Mouse (Mus musculus): ENCODE measurements around the gene Nabp1. TPM values are rescaled to one million over a fixed set of nuclear protein-coding genes. Genes with fewer than 3 reads are reported as not detected.
A peak's percentile ranks its signal among the peaks of the same experiment; 100 is the strongest.
"Not testable (repeated sequence)": the region's sequence is repeated elsewhere in the genome, so short reads cannot be mapped to it uniquely, and the experiment has no call there.

The Nabp1 gene
- polyA plus RNA-seq, 1 experiment from 2014 or later: 12.8 TPM

GRCm38 (mm10) chr1:51457249-51457648 is 21.0 kb downstream of the Nabp1 start:
- Histone ChIP-seq H3K27me3 (ENCODE audit: control insufficient read depth, insufficient read depth, low read length) (no peaks in the 10 kb centered on the region), H3K4me1 (replicated peaks; ENCODE audit: control insufficient read depth, insufficient read depth) (no peaks in the 10 kb centered on the region), H3K4me3 (ENCODE audit: low read depth, low read length) (no peak overlapping the region), H3K4me2 (replicated peaks; ENCODE audit: low read depth) (no peak overlapping the region), H3K36me3 (ENCODE audit: control insufficient read depth, insufficient read depth, low read length) (no peaks in the 10 kb centered on the region), H3K27ac (replicated peaks) (no peak overlapping the region), H3K9ac (ENCODE audit: low read length) (no peak overlapping the region), H3K9me3 (ENCODE audit: control insufficient read depth, low read length) (no peaks in the 10 kb centered on the region)
- no peak for TF ChIP-seq CTCF (IDR thresholded peaks at IDR 0.05; ENCODE audit: low read depth)
- no peak for TF ChIP-seq EP300 (optimal IDR thresholded peaks at IDR 0.05)
- DNase-seq (ENCODE audit: low spot score) (no peak), ATAC-seq (ENCODE audit: low FRiP score, low TSS enrichment) (peak; percentile 42; the same call in 1 of the 2 replicates)
- 44% methylated on average over 3 of the region's 3 CpGs for WGBS

DNA sequence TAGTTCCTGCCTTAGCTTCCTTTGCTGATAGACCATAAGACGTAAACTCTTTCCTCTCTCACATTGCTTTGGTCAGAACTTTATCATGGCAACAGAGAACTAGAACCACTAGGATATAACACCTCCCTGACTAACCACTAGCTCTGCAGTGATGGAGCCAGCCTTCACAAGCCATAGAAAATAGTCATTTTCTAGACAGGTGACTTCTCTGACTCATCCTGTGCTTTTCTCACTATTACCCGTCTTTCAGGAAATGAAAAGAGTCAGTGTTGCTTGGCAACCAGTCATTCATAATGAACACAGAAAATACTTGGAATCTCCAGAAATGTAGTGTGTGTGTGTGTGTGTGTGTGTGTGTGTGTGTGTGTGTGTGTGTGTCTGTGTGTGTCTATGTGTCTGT is 29.4 kb downstream of the Nabp1 start:
- Histone ChIP-seq H3K4me2 (replicated peaks; ENCODE audit: low read depth) (no peak overlapping the region), H3K27ac (replicated peaks) (no peak overlapping the region), H3K9ac (ENCODE audit: low read length) (no peak overlapping the region), H3K27me3 (ENCODE audit: control insufficient read depth, insufficient read depth, low read length) (no peaks in the 10 kb centered on the region), H3K36me3 (ENCODE audit: control insufficient read depth, insufficient read depth, low read length) (no peaks in the 10 kb centered on the region), H3K4me3 (ENCODE audit: low read depth, low read length) (no peak overlapping the region), H3K9me3 (ENCODE audit: control insufficient read depth, low read length) (no peaks in the 10 kb centered on the region), H3K4me1 (replicated peaks; ENCODE audit: control insufficient read depth, insufficient read depth) (no peaks in the 10 kb centered on the region)
- WGBS: 52% methylated on average over 2 of the region's 2 CpGs
- no peak for ATAC-seq (ENCODE audit: low FRiP score, low TSS enrichment)
- no peak for TF ChIP-seq EP300 (optimal IDR thresholded peaks at IDR 0.05)
- TF ChIP-seq CTCF (IDR thresholded peaks at IDR 0.05; ENCODE audit: low read depth): no peak
- DNase-seq (ENCODE audit: low spot score): no peak

GRCm38 (mm10) chr1:51445854-51446460 is 32.3 kb downstream of the Nabp1 start:
- WGBS: 39% methylated on average over 9 of the region's 9 CpGs
- Histone ChIP-seq H3K4me1 (replicated peaks; ENCODE audit: control insufficient read depth, insufficient read depth) (no peaks in the 10 kb centered on the region), H3K9ac (ENCODE audit: low read length) (no peak overlapping the region), H3K27me3 (ENCODE audit: control insufficient read depth, insufficient read depth, low read length) (no peaks in the 10 kb centered on the region), H3K27ac (replicated peaks) (no peak overlapping the region), H3K4me3 (ENCODE audit: low read depth, low read length) (no peak overlapping the region), H3K9me3 (ENCODE audit: control insufficient read depth, low read length) (no peaks in the 10 kb centered on the region), H3K4me2 (replicated peaks; ENCODE audit: low read depth) (no peak overlapping the region), H3K36me3 (ENCODE audit: control insufficient read depth, insufficient read depth, low read length) (no peaks in the 10 kb centered on the region)
- TF ChIP-seq CTCF (IDR thresholded peaks at IDR 0.05; ENCODE audit: low read depth) (peak; percentile 31), EP300 (optimal IDR thresholded peaks at IDR 0.05) (no peak)
- no peak for DNase-seq (ENCODE audit: low spot score)
- ATAC-seq (ENCODE audit: low FRiP score, low TSS enrichment): no peak

DNA sequence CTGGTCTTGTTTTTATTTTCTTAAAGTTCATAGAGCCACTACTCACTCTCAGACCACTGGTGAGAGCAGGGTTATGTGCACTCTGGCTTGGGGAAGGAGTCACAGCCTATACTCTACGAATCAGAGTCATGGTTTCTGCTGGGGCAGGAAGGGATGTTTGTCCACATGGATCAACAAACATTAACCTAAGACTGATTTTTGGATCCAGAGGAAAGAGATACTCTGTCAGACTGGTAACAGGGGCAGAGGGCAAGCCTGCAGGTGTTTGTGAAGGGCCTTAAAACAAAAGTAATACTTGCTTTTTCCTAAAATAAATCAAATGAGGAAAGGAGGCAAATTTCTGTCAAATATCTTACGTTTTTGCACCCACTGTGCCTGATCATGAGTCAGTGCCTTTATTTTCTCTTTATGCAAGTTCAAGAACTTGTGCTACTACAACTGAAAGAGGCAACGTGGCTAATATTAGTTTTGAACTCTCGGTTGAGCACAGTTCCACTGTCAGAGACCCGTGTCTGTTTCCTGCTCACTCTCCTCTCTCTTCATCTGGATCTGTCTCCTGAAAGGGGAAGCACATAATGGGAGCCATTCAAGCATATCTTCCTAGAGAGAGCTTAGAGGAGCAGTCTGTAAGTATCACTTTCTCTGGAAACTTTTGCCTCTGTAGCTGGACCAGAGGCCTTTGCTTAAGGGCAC is 32.9 kb downstream of the Nabp1 start:
- Histone ChIP-seq H3K27ac (replicated peaks) (no peak overlapping the region), H3K36me3 (ENCODE audit: control insufficient read depth, insufficient read depth, low read length) (no peaks in the 10 kb centered on the region), H3K4me3 (ENCODE audit: low read depth, low read length) (no peak overlapping the region), H3K27me3 (ENCODE audit: control insufficient read depth, insufficient read depth, low read length) (no peaks in the 10 kb centered on the region), H3K4me2 (replicated peaks; ENCODE audit: low read depth) (no peak overlapping the region), H3K9me3 (ENCODE audit: control insufficient read depth, low read length) (no peaks in the 10 kb centered on the region), H3K4me1 (replicated peaks; ENCODE audit: control insufficient read depth, insufficient read depth) (no peaks in the 10 kb centered on the region), H3K9ac (ENCODE audit: low read length) (no peak overlapping the region)
- TF ChIP-seq CTCF (IDR thresholded peaks at IDR 0.05; ENCODE audit: low read depth) (no peak), EP300 (optimal IDR thresholded peaks at IDR 0.05) (no peak)
- ATAC-seq (ENCODE audit: low FRiP score, low TSS enrichment) (no peak), DNase-seq (ENCODE audit: low spot score) (no peak)
- 76% methylated on average over 5 of the region's 5 CpGs for WGBS

- 26% methylated on average over 1 of the region's 1 CpGs for WGBS
- Histone ChIP-seq H3K27me3 (ENCODE audit: control insufficient read depth, insufficient read depth, low read length) (no peaks in the 10 kb centered on the region), H3K4me1 (replicated peaks; ENCODE audit: control insufficient read depth, insufficient read depth) (no peaks in the 10 kb centered on the region), H3K4me2 (replicated peaks; ENCODE audit: low read depth) (no peak overlapping the region), H3K36me3 (ENCODE audit: control insufficient read depth, insufficient read depth, low read length) (no peaks in the 10 kb centered on the region), H3K4me3 (ENCODE audit: low read depth, low read length) (no peak overlapping the region), H3K9me3 (ENCODE audit: control insufficient read depth, low read length) (no peaks in the 10 kb centered on the region), H3K9ac (ENCODE audit: low read length) (no peak overlapping the region), H3K27ac (replicated peaks) (no peak overlapping the region)
- no peak for ATAC-seq (ENCODE audit: low FRiP score, low TSS enrichment)
- no peak for DNase-seq (ENCODE audit: low spot score)
- TF ChIP-seq EP300 (optimal IDR thresholded peaks at IDR 0.05) (no peak), CTCF (IDR thresholded peaks at IDR 0.05; ENCODE audit: low read depth) (no peak)
These were observed 48.5 kb downstream of the Nabp1 start for GRCm38 (mm10) chr1:51429775-51430174.

GRCm38 (mm10) chr1:51426298-51426697 is 51.9 kb downstream of the Nabp1 start:
- 97% methylated on average over 9 of the region's 9 CpGs for WGBS
- H3K4me2 ChIP-seq (replicated peaks; ENCODE audit: low read depth): no peak overlapping the region
- H3K27me3 ChIP-seq (ENCODE audit: control insufficient read depth, insufficient read depth, low read length): no peaks in the 10 kb centered on the region
- no peak overlapping the region for H3K4me3 ChIP-seq (ENCODE audit: low read depth, low read length)
- no peak overlapping the region for H3K27ac ChIP-seq (replicated peaks)
- no peaks in the 10 kb centered on the region for H3K4me1 ChIP-seq (replicated peaks; ENCODE audit: control insufficient read depth, insufficient read depth)
- no peaks in the 10 kb centered on the region for H3K9me3 ChIP-seq (ENCODE audit: control insufficient read depth, low read length)
- ATAC-seq (ENCODE audit: low FRiP score, low TSS enrichment): no peak
- H3K9ac ChIP-seq (ENCODE audit: low read length): no peak overlapping the region
- no peak for DNase-seq (ENCODE audit: low spot score)
- no peak for TF ChIP-seq EP300 (optimal IDR thresholded peaks at IDR 0.05)
- TF ChIP-seq CTCF (IDR thresholded peaks at IDR 0.05; ENCODE audit: low read depth): no peak
- H3K36me3 ChIP-seq (ENCODE audit: control insufficient read depth, insufficient read depth, low read length): no peaks in the 10 kb centered on the region

DNA sequence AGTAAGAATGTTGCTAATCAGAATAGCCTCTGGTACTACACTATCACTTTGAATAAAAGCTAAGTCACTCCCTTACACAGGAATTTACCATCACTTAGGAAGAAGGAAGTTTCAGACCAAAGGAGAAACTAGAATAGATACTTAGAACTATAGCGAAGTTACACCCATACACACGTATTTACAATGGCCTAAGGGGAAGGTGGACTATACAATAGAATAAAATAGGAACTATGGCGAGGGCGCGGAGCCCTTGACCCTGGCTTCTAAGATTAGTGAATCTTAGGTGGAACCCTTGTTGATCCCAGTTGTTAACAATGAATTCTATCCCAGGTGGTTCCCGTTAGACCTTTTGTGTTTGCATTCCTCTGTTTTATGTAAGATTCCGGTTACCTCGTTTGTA is 57.2 kb downstream of the Nabp1 start:
- not testable (repeated sequence) for H3K27me3 ChIP-seq (ENCODE audit: control insufficient read depth, insufficient read depth, low read length); H3K27ac ChIP-seq (replicated peaks); H3K9me3 ChIP-seq (ENCODE audit: control insufficient read depth, low read length); H3K36me3 ChIP-seq (ENCODE audit: control insufficient read depth, insufficient read depth, low read length); DNase-seq (ENCODE audit: low spot score); H3K4me3 ChIP-seq (ENCODE audit: low read depth, low read length); H3K4me1 ChIP-seq (replicated peaks; ENCODE audit: control insufficient read depth, insufficient read depth); H3K4me2 ChIP-seq (replicated peaks; ENCODE audit: low read depth); ATAC-seq (ENCODE audit: low FRiP score, low TSS enrichment); H3K9ac ChIP-seq (ENCODE audit: low read length)
- WGBS: 92% methylated on average over 8 of the region's 8 CpGs

Data from stomach, postnatal 0 days (tissue).